Mouse (Mus musculus) hindbrain, embryonic 15.5 days (tissue): ENCODE measurements at regions not wholly inside any gene's neighbourhood (a gene's known extent, or its start where the extent isn't known, plus 50 kb on each side); places are given as distances from the start of the nearest gene placed in this dataset.
"Not testable (repeated sequence)": the region's sequence is repeated elsewhere in the genome, so short reads cannot be mapped to it uniquely, and the experiment has no call there.

Experiments
- ATAC-seq: fragments of 200-750 bp; cut with Nextera tagmentation; 2 replicates; pipeline ENCODE4 v1.8.0; 2017; ENCODE audit warnings: low read depth, moderate number of reproducible peaks, moderate TSS enrichment; ENCODE audit not compliant: low FRiP score
- H3K27ac ChIP-seq: fragments of 300-500 bp; sonication (generic); replicated peaks from 2 replicates; pipeline ENCODE4 v1.5.1; 2015; ENCODE audit warnings: mild to moderate bottlenecking, inconsistent platforms
- H3K27me3 ChIP-seq: fragments of 300-500 bp; sonication (generic); 2 replicates; pipeline ENCODE4 v1.6.1; 2015; ENCODE audit warnings: control low read depth, inconsistent platforms
- H3K36me3 ChIP-seq: fragments of 300-500 bp; sonication (generic); 2 replicates; pipeline ENCODE4 v1.6.1; 2015; ENCODE audit warnings: control low read depth, inconsistent platforms
- H3K4me1 ChIP-seq: fragments of 300-500 bp; sonication (generic); replicated peaks from 2 replicates; pipeline ENCODE4 v1.6.1; 2015; ENCODE audit warnings: control low read depth, inconsistent platforms
- H3K4me2 ChIP-seq: fragments of 300-500 bp; sonication (generic); 2 replicates; pipeline ENCODE4 v1.6.1; 2015; ENCODE audit warnings: moderate library complexity, mild to moderate bottlenecking, inconsistent platforms
- H3K4me3 ChIP-seq: fragments of 300-500 bp; sonication (generic); 2 replicates; pipeline ENCODE4 v1.5.1; 2015; ENCODE audit warnings: mild to moderate bottlenecking, inconsistent platforms
- H3K9ac ChIP-seq: fragments of 300-500 bp; sonication (generic); 2 replicates; pipeline ENCODE4 v1.6.1; 2015; ENCODE audit warnings: inconsistent platforms
- H3K9me3 ChIP-seq: fragments of 300-500 bp; sonication (generic); 2 replicates; pipeline ENCODE4 v1.6.1; 2016; ENCODE audit warnings: control low read depth, inconsistent platforms
- WGBS: fragments of 180-500 bp; shearing (Covaris S2); methylation state at CpG from one replicate; pipeline ENCODE4 v1.1.7; 2015; 5-methylcytosine and 5-hydroxymethylcytosine counted together

- not testable (repeated sequence) for H3K9ac ChIP-seq, H3K9me3 ChIP-seq, H3K4me2 ChIP-seq, ATAC-seq, H3K4me3 ChIP-seq, H3K4me1 ChIP-seq, H3K36me3 ChIP-seq, H3K27ac ChIP-seq, H3K27me3 ChIP-seq
- 84% methylated on average over 3 of the region's 3 CpGs for WGBS
Observed at GRCm38 (mm10) chr16:21102033-21102432, 51.8 kb downstream of the Teddm3 start.

GRCm38 (mm10) chr16:21100126-21100525 is 53.7 kb downstream of the Teddm3 start:
- H3K9ac ChIP-seq, H3K4me2 ChIP-seq, H3K4me3 ChIP-seq, H3K27ac ChIP-seq, ATAC-seq, H3K36me3 ChIP-seq, H3K27me3 ChIP-seq, H3K4me1 ChIP-seq, H3K9me3 ChIP-seq: not testable (repeated sequence)
- 85% methylated on average over 2 of the region's 2 CpGs for WGBS

GRCm38 (mm10) chr16:21074779-21075148 is 79.0 kb downstream of the Teddm3 start:
- H3K9me3 ChIP-seq = no peaks in the 10 kb centered on the region
- H3K27ac ChIP-seq = no peak overlapping the region
- H3K4me1 ChIP-seq = no peaks in the 10 kb centered on the region
- no peak overlapping the region for H3K9ac ChIP-seq
- no peaks in the 10 kb centered on the region for H3K27me3 ChIP-seq
- no peak overlapping the region for H3K4me3 ChIP-seq
- H3K4me2 ChIP-seq = no peak overlapping the region
- ATAC-seq = no peak
- WGBS = 64% methylated on average over 5 of the region's 5 CpGs
- H3K36me3 ChIP-seq = no peaks in the 10 kb centered on the region

GRCm38 (mm10) chr16:21074082-21074778 is 79.6 kb downstream of the Teddm3 start:
- 27% methylated on average over 8 of the region's 10 CpGs for WGBS
- H3K4me2 ChIP-seq = not testable (repeated sequence)
- peak; percentile 79 for ATAC-seq

GRCm38 (mm10) chr16:21060211-21060610 is 93.6 kb downstream of the Teddm3 start:
- Histone ChIP-seq H3K27ac (no peak overlapping the region), H3K27me3 (no peaks in the 10 kb centered on the region), H3K4me1 (no peaks in the 10 kb centered on the region), H3K9ac (no peak overlapping the region), H3K36me3 (no peaks in the 10 kb centered on the region), H3K4me3 (no peak overlapping the region), H3K9me3 (no peaks in the 10 kb centered on the region), H3K4me2 (no peak overlapping the region)
- WGBS = 84% methylated on average over 2 of the region's 2 CpGs
- ATAC-seq = no peak

More at GRCm38 (mm10) chr16:21074082-21074778, 79.6 kb downstream of the Teddm3 start:
- not testable (repeated sequence) for H3K4me1 ChIP-seq, H3K36me3 ChIP-seq, H3K9ac ChIP-seq, H3K4me3 ChIP-seq, H3K27me3 ChIP-seq, H3K27ac ChIP-seq, H3K9me3 ChIP-seq

GRCm38 (mm10) chr16:21054772-21055171 is 99.0 kb downstream of the Teddm3 start:
- no peaks in the 10 kb centered on the region for H3K4me1 ChIP-seq
- H3K9me3 ChIP-seq = no peaks in the 10 kb centered on the region
- H3K27ac ChIP-seq = no peak overlapping the region
- no peak overlapping the region for H3K4me2 ChIP-seq
- no peak for ATAC-seq
- H3K9ac ChIP-seq = no peak overlapping the region
- H3K27me3 ChIP-seq = no peaks in the 10 kb centered on the region
- no peaks in the 10 kb centered on the region for H3K36me3 ChIP-seq
- no peak overlapping the region for H3K4me3 ChIP-seq

- H3K4me1 ChIP-seq, H3K9ac ChIP-seq, ATAC-seq, H3K27me3 ChIP-seq, H3K9me3 ChIP-seq, H3K27ac ChIP-seq, H3K4me3 ChIP-seq, H3K36me3 ChIP-seq, H3K4me2 ChIP-seq: not testable (repeated sequence)
- 86% methylated on average over 1 of the region's 1 CpGs for WGBS
Observed at GRCm38 (mm10) chr16:21022087-21022486, 131.7 kb downstream of the Teddm3 start.

GRCm38 (mm10) chr16:21004871-21005270 is 148.9 kb downstream of the Teddm3 start:
- ATAC-seq = no peak
- no peaks in the 10 kb centered on the region for H3K27me3 ChIP-seq
- no peaks in the 10 kb centered on the region for H3K36me3 ChIP-seq
- no peaks in the 10 kb centered on the region for H3K4me1 ChIP-seq
- no peak overlapping the region for H3K4me3 ChIP-seq
- H3K4me2 ChIP-seq = no peak overlapping the region
- H3K27ac ChIP-seq = no peak overlapping the region
- H3K9me3 ChIP-seq = no peaks in the 10 kb centered on the region
- no peak overlapping the region for H3K9ac ChIP-seq

GRCm38 (mm10) chr16:21001126-21001525 is 152.7 kb downstream of the Teddm3 start:
- no peaks in the 10 kb centered on the region for H3K27me3 ChIP-seq
- WGBS = 88% methylated on average over 1 of the region's 1 CpGs
- H3K9ac ChIP-seq = no peak overlapping the region
- no peak overlapping the region for H3K4me2 ChIP-seq
- H3K4me3 ChIP-seq = no peak overlapping the region
- no peaks in the 10 kb centered on the region for H3K4me1 ChIP-seq
- no peaks in the 10 kb centered on the region for H3K36me3 ChIP-seq
- H3K27ac ChIP-seq = no peak overlapping the region
- ATAC-seq = no peak
- H3K9me3 ChIP-seq = no peaks in the 10 kb centered on the region

GRCm38 (mm10) chr16:20990524-20990923 is 163.3 kb downstream of the Teddm3 start:
- Histone ChIP-seq H3K9ac (no peak overlapping the region), H3K27me3 (no peaks in the 10 kb centered on the region), H3K27ac (no peak overlapping the region), H3K4me3 (no peak overlapping the region), H3K4me2 (no peak overlapping the region), H3K36me3 (no peaks in the 10 kb centered on the region), H3K4me1 (no peaks in the 10 kb centered on the region), H3K9me3 (no peaks in the 10 kb centered on the region)
- ATAC-seq = no peak
- WGBS = 89% methylated on average over 2 of the region's 2 CpGs

- H3K36me3 ChIP-seq = no peaks in the 10 kb centered on the region
- 45% methylated on average over 2 of the region's 2 CpGs for WGBS
- no peaks in the 10 kb centered on the region for H3K4me1 ChIP-seq
- no peaks in the 10 kb centered on the region for H3K9me3 ChIP-seq
- no peak overlapping the region for H3K9ac ChIP-seq
- H3K4me2 ChIP-seq = no peak overlapping the region
- no peak for ATAC-seq
- H3K27ac ChIP-seq = no peak overlapping the region
- no peak overlapping the region for H3K4me3 ChIP-seq
- H3K27me3 ChIP-seq = no peaks in the 10 kb centered on the region
Observed at GRCm38 (mm10) chr16:20975406-20975805, 178.4 kb downstream of the Teddm3 start.

- no peak overlapping the region for H3K4me2 ChIP-seq
- ATAC-seq = no peak
- no peak overlapping the region for H3K9ac ChIP-seq
- no peak overlapping the region for H3K27ac ChIP-seq
- no peaks in the 10 kb centered on the region for H3K36me3 ChIP-seq
- H3K4me3 ChIP-seq = no peak overlapping the region
- H3K27me3 ChIP-seq = no peaks in the 10 kb centered on the region
- no peaks in the 10 kb centered on the region for H3K9me3 ChIP-seq
- H3K4me1 ChIP-seq = no peaks in the 10 kb centered on the region
Observed at GRCm38 (mm10) chr16:20972442-20972841, 181.4 kb downstream of the Teddm3 start.

- H3K4me1 ChIP-seq = no peaks in the 10 kb centered on the region
- ATAC-seq = peak; percentile 27; the same call in 1 of the 2 replicates
- peak overlapping the region; percentile 37 for H3K4me2 ChIP-seq
- no peaks in the 10 kb centered on the region for H3K27me3 ChIP-seq
- no peak overlapping the region for H3K27ac ChIP-seq
- H3K9me3 ChIP-seq = no peaks in the 10 kb centered on the region
- 50% methylated on average over 10 of the region's 10 CpGs for WGBS
- no peaks in the 10 kb centered on the region for H3K36me3 ChIP-seq
- no peak overlapping the region for H3K4me3 ChIP-seq
- H3K9ac ChIP-seq = no peak overlapping the region
Observed at GRCm38 (mm10) chr16:20958905-20959304, 194.9 kb downstream of the Teddm3 start.
